Mouse (Mus musculus) liver, embryonic 12.5 days (tissue): ENCODE measurements around the gene Guca1b. TPM values are rescaled to one million over a fixed set of nuclear protein-coding genes. Genes with fewer than 3 reads are reported as not detected.
"Not testable (repeated sequence)": the region's sequence is repeated elsewhere in the genome, so short reads cannot be mapped to it uniquely, and the experiment has no call there.

Experiments used
- ATAC-seq: fragments of 200-750 bp; cut with Nextera tagmentation; 2 replicates; pipeline ENCODE4 v1.8.0; 2017; ENCODE audit warnings: moderate number of reproducible peaks, mild to moderate bottlenecking, moderate library complexity
- H3K27ac ChIP-seq: fragments of 300-500 bp; sonication (generic); 2 replicates; pipeline ENCODE4 v1.5.1; 2016; ENCODE audit warnings: mild to moderate bottlenecking
- H3K27me3 ChIP-seq: fragments of 300-500 bp; sonication (generic); replicated peaks from 2 replicates; pipeline ENCODE4 v1.6.1; 2016; ENCODE audit warnings: mild to moderate bottlenecking, moderate library complexity
- H3K36me3 ChIP-seq: fragments of 300-500 bp; sonication (generic); 2 replicates; pipeline ENCODE4 v1.6.1; 2016; ENCODE audit warnings: mild to moderate bottlenecking, moderate library complexity
- H3K4me1 ChIP-seq: fragments of 300-500 bp; sonication (generic); 2 replicates; pipeline ENCODE4 v1.6.1; 2016
- H3K4me2 ChIP-seq: fragments of 300-500 bp; sonication (generic); 2 replicates; pipeline ENCODE4 v1.6.1; 2016; ENCODE audit warnings: mild to moderate bottlenecking, moderate library complexity
- H3K4me3 ChIP-seq: fragments of 300-500 bp; sonication (generic); 2 replicates; pipeline ENCODE4 v1.5.1; 2016; ENCODE audit warnings: mild to moderate bottlenecking, moderate library complexity
- H3K9ac ChIP-seq: fragments of 300-500 bp; sonication (generic); 2 replicates; pipeline ENCODE4 v1.6.1; 2016; ENCODE audit warnings: mild to moderate bottlenecking, moderate library complexity
- H3K9me3 ChIP-seq: fragments of 300-500 bp; sonication (generic); replicated peaks from 2 replicates; pipeline ENCODE4 v1.6.1; 2016; ENCODE audit warnings: mild to moderate bottlenecking, moderate library complexity
- WGBS: fragments of 180-500 bp; shearing (Covaris S2); methylation state at CpG from one replicate; pipeline ENCODE4 v1.1.7; 2016; ENCODE audit not compliant: insufficient replicate concordance; 5-methylcytosine and 5-hydroxymethylcytosine counted together
- polyA plus RNA-seq: library from polyadenylated mRNA; unstranded; fragments of >200 nt; fragmentation: Nextera tagmentation; extraction: Ambion mirVana; gene quantifications from 2 replicates; pipeline ENCODE4 v1.2.1, GENCODE M21; 2016

Guca1b gene
- polyA plus RNA-seq, 1 experiment from 2014 or later, result 0.48 TPM

GRCm38 (mm10) chr17:47421566-47421965 is 36.4 kb downstream of the Guca1b start:
- no peaks in the 10 kb centered on the region for H3K9me3 ChIP-seq
- H3K27me3 ChIP-seq, result peaks cover 6% of the 10 kb centered on the region; the same call in 1 of the 2 replicates
- H3K36me3 ChIP-seq, result no peaks in the 10 kb centered on the region
- H3K4me3 ChIP-seq, result no peak overlapping the region
- no peak overlapping the region for H3K9ac ChIP-seq
- WGBS, result 66% methylated on average over 3 of the region's 3 CpGs
- H3K4me2 ChIP-seq, result no peak overlapping the region
- no peak overlapping the region for H3K27ac ChIP-seq
- no peak for ATAC-seq
- no peaks in the 10 kb centered on the region for H3K4me1 ChIP-seq

DNA sequence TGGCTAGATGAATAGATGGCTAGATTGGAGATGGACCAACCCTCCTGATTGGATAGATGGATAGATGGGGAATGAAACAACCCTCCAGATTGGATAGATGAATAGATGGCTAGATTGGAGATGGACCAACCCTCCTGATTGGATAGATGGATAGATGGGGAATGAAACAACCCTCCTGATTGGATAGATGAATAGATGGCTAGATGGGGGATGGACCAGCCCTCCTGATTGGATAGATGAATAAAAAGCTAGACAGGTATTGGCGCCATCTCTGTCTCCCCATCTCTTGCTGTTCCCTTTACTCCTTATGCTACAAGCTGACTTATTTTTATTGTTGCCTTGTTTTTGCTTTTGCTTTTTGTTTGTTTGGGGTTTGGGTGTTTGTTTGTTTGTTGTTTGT is 37.4 kb downstream of the Guca1b start:
- H3K27ac ChIP-seq, H3K4me1 ChIP-seq, H3K36me3 ChIP-seq, ATAC-seq, H3K9ac ChIP-seq, H3K4me2 ChIP-seq, H3K9me3 ChIP-seq, H3K4me3 ChIP-seq: not testable (repeated sequence)
- 74% methylated on average over 1 of the region's 1 CpGs for WGBS
- 0 out of 2 replicates have a peak, but pooled peaks cover 14% of the 10 kb centered on the region for H3K27me3 ChIP-seq

DNA sequence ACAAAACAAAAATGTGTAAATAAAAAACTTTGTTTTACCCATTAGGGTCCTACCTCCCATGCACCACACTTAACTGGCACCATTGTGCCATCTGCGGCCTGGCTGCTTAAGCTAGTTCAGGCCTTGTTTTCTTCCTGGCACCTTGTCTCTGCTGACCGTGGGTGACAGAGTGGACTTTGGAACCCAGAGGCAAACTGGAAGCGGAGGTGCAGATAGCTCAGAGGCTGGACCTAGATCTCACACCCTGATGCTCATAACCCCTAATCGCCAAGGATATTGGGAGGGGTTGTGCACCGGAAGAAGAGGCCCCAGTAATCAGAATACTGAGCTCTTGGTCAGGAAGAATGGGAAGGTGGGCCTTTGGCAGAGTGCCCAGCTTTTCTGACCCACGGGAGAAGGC is 39.0 kb downstream of the Guca1b start:
- Histone ChIP-seq H3K27me3 (peaks cover 26% of the 10 kb centered on the region), H3K4me3 (no peak overlapping the region), H3K4me2 (no peak overlapping the region), H3K9me3 (no peaks in the 10 kb centered on the region), H3K4me1 (peaks cover 6% of the 10 kb centered on the region), H3K27ac (no peak overlapping the region), H3K9ac (no peak overlapping the region), H3K36me3 (no peaks in the 10 kb centered on the region)
- ATAC-seq, result no peak
- WGBS, result 61% methylated on average over 6 of the region's 6 CpGs

DNA sequence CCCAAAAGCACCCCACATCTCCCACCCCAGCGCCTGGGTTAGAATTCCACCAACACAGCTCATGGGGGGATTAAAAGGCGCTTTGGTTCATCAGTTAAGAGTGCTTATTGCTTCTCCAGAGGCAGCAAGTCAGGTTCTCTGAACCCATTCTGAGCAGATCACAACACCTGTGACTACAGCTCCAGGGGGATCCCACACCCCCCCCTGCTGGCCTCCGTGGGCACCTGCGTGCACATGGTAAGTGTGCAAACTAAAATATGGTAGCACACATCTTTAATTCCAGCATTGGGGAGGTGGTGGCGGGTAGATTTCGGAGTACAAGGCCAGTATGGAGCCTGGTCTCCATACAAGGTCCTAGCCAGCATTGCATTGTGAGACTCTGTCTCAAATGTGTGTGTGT is 42.1 kb downstream of the Guca1b start:
- H3K27me3 ChIP-seq, result peaks cover 26% of the 10 kb centered on the region
- H3K4me3 ChIP-seq, result no peak overlapping the region
- peaks cover 7% of the 10 kb centered on the region for H3K4me1 ChIP-seq
- ATAC-seq, result no peak
- H3K9ac ChIP-seq, result no peak overlapping the region
- no peaks in the 10 kb centered on the region for H3K36me3 ChIP-seq
- H3K4me2 ChIP-seq, result no peak overlapping the region
- 55% methylated on average over 6 of the region's 6 CpGs for WGBS
- H3K27ac ChIP-seq, result no peak overlapping the region
- no peaks in the 10 kb centered on the region for H3K9me3 ChIP-seq

- Histone ChIP-seq H3K27ac (no peak overlapping the region), H3K4me3 (no peak overlapping the region), H3K4me2 (peak overlapping the region; percentile 9; the same call in 1 of the 2 replicates), H3K36me3 (no peaks in the 10 kb centered on the region), H3K4me1 (peaks cover 18% of the 10 kb centered on the region), H3K9ac (no peak overlapping the region), H3K9me3 (no peaks in the 10 kb centered on the region), H3K27me3 (peaks cover 26% of the 10 kb centered on the region)
- peak; percentile 16; the same call in 1 of the 2 replicates for ATAC-seq
- 14% methylated on average over 8 of the region's 8 CpGs for WGBS
Observed at GRCm38 (mm10) chr17:47428831-47429304, 43.7 kb downstream of the Guca1b start.

GRCm38 (mm10) chr17:47430815-47431214 is 45.6 kb downstream of the Guca1b start:
- Histone ChIP-seq H3K36me3 (no peaks in the 10 kb centered on the region), H3K27ac (no peak overlapping the region), H3K9me3 (no peaks in the 10 kb centered on the region), H3K4me2 (no peak overlapping the region), H3K4me3 (no peak overlapping the region), H3K9ac (no peak overlapping the region), H3K4me1 (peaks cover 18% of the 10 kb centered on the region), H3K27me3 (peaks cover 32% of the 10 kb centered on the region)
- ATAC-seq, result no peak
- 62% methylated on average over 5 of the region's 5 CpGs for WGBS

DNA sequence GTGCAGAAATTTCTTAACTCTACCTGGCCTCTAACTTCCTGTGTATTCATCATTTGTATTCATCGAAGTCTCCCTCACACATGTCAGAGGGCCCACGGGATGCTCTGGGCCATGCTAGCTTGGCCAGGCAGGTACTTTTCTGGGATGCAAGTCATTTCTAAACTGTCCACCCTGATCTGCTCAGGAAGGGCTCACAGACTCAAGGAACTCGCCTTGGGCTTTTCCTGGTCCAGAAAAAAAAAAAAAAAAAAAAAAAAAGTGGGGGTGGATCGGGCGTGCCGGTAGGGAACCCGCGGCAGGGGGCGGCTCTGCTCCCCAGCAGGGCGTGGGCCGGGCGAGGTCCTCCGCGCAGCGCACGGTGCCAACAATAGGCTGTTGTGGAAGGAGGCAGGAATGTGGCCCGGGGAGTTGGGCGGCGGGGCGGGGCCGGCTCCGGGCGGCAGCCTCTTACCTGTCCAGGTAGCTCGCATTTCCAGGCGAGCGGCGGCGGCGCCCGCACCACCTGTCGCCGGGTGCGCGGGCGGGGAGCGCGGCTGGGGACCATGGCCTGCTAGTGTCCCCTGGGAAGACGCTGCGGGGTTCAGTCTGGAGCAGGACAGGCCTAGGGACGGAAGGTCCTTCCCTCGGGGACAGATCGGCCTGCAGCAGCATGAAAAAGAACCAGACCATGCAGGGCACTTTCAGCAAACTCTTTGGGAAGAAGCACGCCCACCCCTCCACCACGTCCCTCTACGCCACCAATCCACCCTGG is 51.1 kb downstream of the Guca1b start, which contains the start of gene AI661453:
TSS of gene AI661453 (plus strand) at position 460 of the 751 bp plus-strand sequence.
- Histone ChIP-seq H3K4me3 (peak within 1 kb of the TSS; percentile 55), H3K36me3 (no peaks in the 10 kb centered on the region), H3K9me3 (no peaks in the 10 kb centered on the region), H3K27ac (no peak within 1 kb of the TSS), H3K9ac (peak within 1 kb of the TSS; percentile 61), H3K4me1 (peaks cover 62% of the 10 kb centered on the region), H3K4me2 (peak within 1 kb of the TSS; percentile 82), H3K27me3 (peaks cover 47% of the 10 kb centered on the region)
- ATAC-seq, result no peak
- WGBS, result 1% methylated on average over 45 of the region's 45 CpGs

DNA sequence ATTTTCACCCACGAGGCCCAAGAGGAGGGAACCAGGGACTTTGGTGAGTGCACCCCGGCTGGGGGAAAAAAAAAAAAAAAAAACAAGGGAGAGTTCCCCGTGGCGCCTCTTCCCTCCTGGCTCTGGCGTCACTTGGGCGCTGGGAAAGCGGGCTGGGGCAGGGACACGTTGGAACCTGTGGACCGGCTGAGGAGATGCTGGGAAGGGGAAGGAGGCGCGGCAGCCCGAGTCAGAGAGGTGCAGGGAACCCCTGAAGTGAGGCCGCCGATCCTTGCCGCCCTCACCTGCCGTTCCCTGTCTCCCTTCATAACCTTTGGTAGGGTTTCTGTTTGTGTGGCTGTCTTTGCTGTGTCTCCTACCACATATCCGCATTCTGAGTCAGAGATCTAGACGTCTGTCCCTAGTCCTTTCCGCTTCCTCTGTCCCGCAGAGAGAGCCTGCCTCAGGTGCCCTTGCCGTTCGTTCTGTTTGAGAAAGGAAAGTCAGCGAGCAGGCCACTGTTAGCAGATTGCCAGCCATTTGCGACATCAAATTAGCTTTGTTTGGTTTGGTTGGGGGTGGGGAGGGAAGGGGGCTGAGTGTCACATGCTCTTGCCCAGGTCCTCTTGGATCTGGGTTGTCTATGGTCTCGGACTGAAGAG is 51.8 kb downstream of the Guca1b start, which contains the start of gene 1700001C19Rik:
TSS of gene 1700001C19Rik (minus strand) at position 470 of the 641 bp plus-strand sequence.
- Histone ChIP-seq H3K9me3 (no peaks in the 10 kb centered on the region), H3K27me3 (peaks cover 42% of the 10 kb centered on the region), H3K4me1 (peaks cover 69% of the 10 kb centered on the region), H3K9ac (peak within 1 kb of the TSS; percentile 61), H3K4me2 (peak within 1 kb of the TSS; percentile 82), H3K36me3 (no peaks in the 10 kb centered on the region), H3K27ac (no peak within 1 kb of the TSS), H3K4me3 (peak within 1 kb of the TSS; percentile 55)
- 5% methylated on average over 25 of the region's 25 CpGs for WGBS
- ATAC-seq, result no peak

DNA sequence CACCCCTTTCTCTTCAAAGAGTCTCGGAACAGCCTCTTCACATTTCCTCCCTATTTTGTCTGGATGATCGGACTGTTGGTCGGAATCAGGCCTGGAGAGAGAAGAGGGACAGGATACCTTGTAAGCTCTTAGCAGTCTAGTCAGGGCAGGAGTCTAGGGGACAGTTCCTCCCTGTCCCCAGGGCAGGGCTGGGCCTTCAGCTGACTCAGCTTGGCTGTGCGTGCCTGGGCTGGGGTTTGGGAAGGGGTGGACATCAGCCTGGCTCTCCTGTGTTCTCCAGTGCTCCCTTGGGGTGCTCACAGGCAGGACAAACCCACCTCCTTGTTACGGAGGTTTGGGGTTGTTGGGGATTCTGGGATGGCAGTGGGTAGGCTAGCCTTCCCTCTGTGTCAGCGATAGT is 53.4 kb downstream of the Guca1b start:
- Histone ChIP-seq H3K9ac (no peak overlapping the region), H3K4me3 (no peak overlapping the region), H3K4me1 (peaks cover 61% of the 10 kb centered on the region), H3K27ac (no peak overlapping the region), H3K27me3 (peaks cover 42% of the 10 kb centered on the region), H3K4me2 (0 out of 2 replicates have a peak overlapping the region, but pooled peaks have one; percentile 1), H3K36me3 (no peaks in the 10 kb centered on the region), H3K9me3 (no peaks in the 10 kb centered on the region)
- no peak for ATAC-seq
- 51% methylated on average over 6 of the region's 6 CpGs for WGBS

DNA sequence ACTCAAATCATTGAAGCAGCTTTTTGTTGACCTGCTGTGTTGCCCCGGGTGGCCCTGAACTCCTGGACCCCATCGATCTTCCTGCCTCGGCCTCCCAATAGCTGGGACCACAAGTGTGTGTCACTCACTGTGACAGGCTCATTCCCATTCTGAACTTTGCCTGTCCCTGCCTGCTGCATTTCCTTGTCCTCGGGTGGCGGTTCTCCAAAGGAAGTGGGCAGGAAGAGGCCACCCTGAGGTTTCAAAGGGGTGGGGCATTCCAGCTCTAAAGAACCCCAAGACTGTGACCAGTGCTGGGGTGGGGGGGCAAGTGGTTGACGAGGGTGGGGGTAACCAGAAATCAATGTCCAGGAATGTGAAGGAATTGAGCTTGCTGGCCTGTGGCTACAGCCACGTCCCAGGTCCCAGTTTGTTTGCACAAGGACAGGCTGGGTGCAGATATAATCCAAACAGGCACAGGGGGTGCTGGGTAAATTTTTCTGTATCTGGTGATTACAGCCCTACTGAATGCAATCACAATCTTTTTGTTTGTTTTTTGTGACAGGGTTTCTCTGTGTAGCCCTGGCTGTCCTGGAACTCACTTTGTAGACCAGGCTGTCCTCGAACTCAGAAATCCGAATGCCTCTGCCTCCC is 54.3 kb downstream of the Guca1b start:
- no peak for ATAC-seq
- Histone ChIP-seq H3K9ac (no peak overlapping the region), H3K4me1 (peaks cover 62% of the 10 kb centered on the region), H3K9me3 (no peaks in the 10 kb centered on the region), H3K27me3 (peaks cover 42% of the 10 kb centered on the region), H3K36me3 (no peaks in the 10 kb centered on the region), H3K4me2 (peak overlapping the region; percentile 12; the same call in 1 of the 2 replicates), H3K4me3 (no peak overlapping the region), H3K27ac (peak overlapping the region; percentile 54; the same call in 1 of the 2 replicates)
- 20% methylated on average over 9 of the region's 9 CpGs for WGBS

DNA sequence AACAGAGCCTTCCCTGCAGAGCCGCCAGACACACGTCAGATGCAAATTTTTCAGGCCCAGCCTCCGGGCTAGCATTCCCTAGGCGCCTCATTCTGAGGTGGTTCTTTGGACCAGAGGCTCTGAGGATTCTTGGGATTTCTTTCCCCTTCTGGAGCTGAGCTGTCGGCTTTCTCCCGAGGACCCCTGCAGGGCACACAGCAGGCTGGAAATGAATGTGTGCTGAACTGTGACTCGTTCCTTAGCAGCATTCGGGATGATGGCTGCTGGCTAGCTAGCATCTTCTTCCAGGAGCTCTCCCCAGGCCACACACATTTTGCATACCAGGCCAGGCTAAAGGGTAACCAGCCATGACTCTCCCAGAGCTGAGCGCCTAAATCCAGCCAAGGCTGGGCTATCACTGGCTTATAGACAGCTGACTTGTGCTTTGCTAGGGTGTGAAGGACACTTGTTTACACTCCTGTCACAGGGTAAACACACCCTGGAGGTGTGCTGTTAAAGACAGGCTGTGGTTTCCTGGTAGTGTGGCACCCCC is 55.2 kb downstream of the Guca1b start:
- no peak for ATAC-seq
- Histone ChIP-seq H3K4me3 (no peak overlapping the region), H3K4me1 (peaks cover 69% of the 10 kb centered on the region), H3K9ac (no peak overlapping the region), H3K27me3 (peaks cover 36% of the 10 kb centered on the region), H3K36me3 (no peaks in the 10 kb centered on the region), H3K27ac (0 out of 2 replicates have a peak overlapping the region, but pooled peaks have one; percentile 18), H3K9me3 (no peaks in the 10 kb centered on the region), H3K4me2 (no peak overlapping the region)
- 55% methylated on average over 9 of the region's 9 CpGs for WGBS
